Mouse (Mus musculus) lung, embryonic 16.5 days (tissue): Measurements from ENCODE around the gene Bace2. TPM values are rescaled to one million over a fixed set of nuclear protein-coding genes. Genes with fewer than 3 reads are reported as not detected.
A peak's percentile ranks its signal among the peaks of the same experiment; 100 is the strongest.

ENCODE experiments used
- ATAC-seq: fragments of 200-750 bp; cut with Nextera tagmentation; 2 replicates; pipeline ENCODE4 v1.8.0; 2017; ENCODE audit warnings: low read depth, mild to moderate bottlenecking, moderate library complexity
- H3K27ac ChIP-seq: fragments of 300-500 bp; sonication (generic); 2 replicates; pipeline ENCODE4 v1.5.1; 2014; ENCODE audit warnings: mild to moderate bottlenecking, control low read depth, low read length
- H3K27me3 ChIP-seq: fragments of 300-500 bp; sonication (generic); 2 replicates; pipeline ENCODE4 v1.6.1; 2014; ENCODE audit warnings: low read depth, low read length, mixed read lengths; ENCODE audit not compliant: control insufficient read depth, insufficient read depth
- H3K36me3 ChIP-seq: fragments of 300-500 bp; sonication (generic); 2 replicates; pipeline ENCODE4 v1.6.1; 2014; ENCODE audit warnings: low read length; ENCODE audit not compliant: control insufficient read depth, insufficient read depth
- H3K4me1 ChIP-seq: fragments of 300-500 bp; sonication (generic); replicated peaks from 2 replicates; pipeline ENCODE4 v1.6.1; 2014; ENCODE audit warnings: low read length, mixed read lengths; ENCODE audit not compliant: control insufficient read depth, insufficient read depth
- H3K4me2 ChIP-seq: fragments of 300-500 bp; sonication (generic); 2 replicates; pipeline ENCODE4 v1.6.1; 2014; ENCODE audit warnings: low read depth, low read length, control low read depth
- H3K4me3 ChIP-seq: fragments of 300-500 bp; sonication (generic); 2 replicates; pipeline ENCODE4 v1.5.1; 2014; ENCODE audit warnings: mild to moderate bottlenecking, low read length, control low read depth
- H3K9ac ChIP-seq: fragments of 300-500 bp; sonication (generic); 2 replicates; pipeline ENCODE4 v1.6.1; 2014; ENCODE audit warnings: low read length, control low read depth
- H3K9me3 ChIP-seq: fragments of 300-500 bp; sonication (generic); 2 replicates; pipeline ENCODE4 v1.6.1; 2016; ENCODE audit warnings: low read length; ENCODE audit not compliant: control insufficient read depth
- WGBS: fragments of 180-500 bp; shearing (Covaris S2); extraction: QIAGEN DNeasy Blood & Tissue Kit; methylation state at CpG from one replicate; pipeline ENCODE4 v1.1.7; 2014; 5-methylcytosine and 5-hydroxymethylcytosine counted together
- polyA plus RNA-seq: library from polyadenylated mRNA; unstranded; fragments of >200 nt; fragmentation: Nextera tagmentation; extraction: Ambion mirVana; gene quantifications from 2 replicates; pipeline ENCODE4 v1.2.1, GENCODE M21; 2015

The Bace2 gene
- 10.0 and 11.9 TPM in 2 replicates for polyA plus RNA-seq

DNA sequence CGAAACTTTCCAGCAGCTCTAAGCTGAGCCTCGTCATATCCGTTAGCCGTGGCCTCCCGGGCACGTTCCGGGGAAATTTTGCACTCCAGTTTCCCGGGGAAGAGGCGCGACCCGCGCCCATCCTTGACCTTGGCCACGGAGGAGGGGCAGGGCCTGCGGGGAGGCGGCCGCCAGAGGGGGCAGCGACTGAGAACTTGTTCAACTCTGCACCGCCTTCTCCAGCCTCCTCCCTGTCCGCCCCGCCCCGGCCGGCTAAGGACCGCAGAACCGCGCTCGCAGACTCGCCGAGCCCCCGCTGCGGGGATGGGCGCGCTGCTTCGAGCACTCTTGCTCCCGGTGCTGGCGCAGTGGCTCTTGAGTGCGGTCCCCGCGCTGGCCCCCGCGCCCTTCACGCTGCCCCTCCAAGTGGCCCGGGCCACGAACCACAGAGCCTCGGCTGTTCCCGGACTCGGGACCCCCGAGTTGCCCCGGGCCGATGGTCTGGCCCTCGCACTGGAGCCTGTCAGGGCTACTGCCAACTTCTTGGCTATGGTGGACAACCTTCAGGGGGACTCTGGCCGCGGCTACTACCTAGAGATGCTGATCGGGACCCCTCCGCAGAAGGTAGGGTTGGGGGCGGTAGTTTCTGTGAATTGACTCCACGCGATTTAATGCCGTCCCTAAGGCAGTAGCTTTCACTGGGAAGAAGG lies at the start of gene Bace2:
Bace2 (plus strand) TSS at position 244 of the 689 bp plus-strand sequence.
- no peaks in the 10 kb centered on the region for H3K36me3 ChIP-seq
- no peak within 1 kb of the TSS for H3K27ac ChIP-seq
- ATAC-seq: peak; percentile 94
- peak within 1 kb of the TSS; percentile 68 for H3K4me3 ChIP-seq
- peaks cover 5% of the 10 kb centered on the region for H3K4me1 ChIP-seq
- H3K9ac ChIP-seq: peak within 1 kb of the TSS; percentile 64
- H3K27me3 ChIP-seq: peaks cover 8% of the 10 kb centered on the region
- H3K4me2 ChIP-seq: peak within 1 kb of the TSS; percentile 100
- WGBS: under 1% methylated on average over 58 of the region's 58 CpGs
- H3K9me3 ChIP-seq: no peaks in the 10 kb centered on the region

DNA sequence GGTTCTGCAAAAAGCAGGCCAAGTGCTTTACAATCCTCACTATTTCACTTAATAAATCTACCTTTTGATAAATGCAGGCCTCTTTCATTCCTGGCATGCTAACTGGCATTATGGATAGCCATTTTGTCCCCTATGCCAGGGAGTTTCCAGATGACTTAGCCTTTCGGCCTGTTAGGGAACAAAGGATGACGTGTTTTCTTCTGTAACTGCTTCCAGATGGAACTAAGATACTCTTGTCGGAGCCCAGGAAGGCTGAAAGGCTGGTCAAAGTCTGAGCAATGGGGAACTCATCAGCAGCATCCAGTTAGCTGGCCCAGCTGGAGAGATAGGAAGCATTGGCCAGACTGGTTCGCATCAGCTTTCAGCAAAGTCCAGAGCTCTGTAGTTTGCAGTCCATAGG lies 48.9 kb upstream of the Bace2 start:
- Histone ChIP-seq H3K27me3 (no peaks in the 10 kb centered on the region), H3K36me3 (no peaks in the 10 kb centered on the region), H3K9me3 (no peaks in the 10 kb centered on the region), H3K4me1 (no peaks in the 10 kb centered on the region), H3K4me2 (no peak overlapping the region), H3K9ac (no peak overlapping the region), H3K4me3 (no peak overlapping the region), H3K27ac (no peak overlapping the region)
- ATAC-seq: no peak
- 73% methylated on average over 4 of the region's 4 CpGs for WGBS

DNA sequence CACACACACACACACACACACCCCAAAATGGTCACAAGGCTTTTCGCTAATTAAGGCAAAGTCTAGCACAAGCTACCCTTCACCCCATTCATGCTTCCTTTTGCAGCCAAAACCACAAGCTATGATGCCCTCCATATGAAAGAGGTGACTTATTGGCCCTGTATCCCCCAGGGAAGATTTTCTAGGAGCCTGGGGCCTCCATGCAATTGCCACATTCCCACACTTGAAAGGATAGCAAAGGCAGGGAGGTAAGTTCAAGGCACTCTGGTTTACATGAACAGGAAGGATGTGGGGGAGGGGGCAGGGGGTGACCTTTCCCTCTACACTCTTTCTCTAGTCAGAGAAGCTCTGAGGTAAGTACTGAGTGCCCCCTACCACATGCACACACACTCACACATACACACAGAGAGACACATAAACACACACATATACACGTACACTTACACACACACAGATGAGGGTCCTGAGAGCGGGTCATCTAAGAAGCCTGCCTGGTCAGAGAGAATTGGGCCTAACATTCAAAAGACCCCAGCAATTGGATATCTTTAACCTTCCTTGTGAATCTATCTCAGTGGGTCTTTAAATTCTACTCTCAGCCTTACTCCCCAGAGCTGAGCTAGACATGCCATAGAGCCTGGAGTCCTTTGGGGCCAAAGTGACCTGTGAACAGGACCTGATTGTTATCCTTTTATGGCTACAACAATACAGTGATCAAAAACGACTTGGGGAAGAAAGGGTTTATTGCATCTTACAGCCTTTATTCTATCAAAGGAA lies 46.6 kb upstream of the Bace2 start:
- WGBS: 56% methylated on average over 4 of the region's 4 CpGs
- ATAC-seq: peak; percentile 61

DNA sequence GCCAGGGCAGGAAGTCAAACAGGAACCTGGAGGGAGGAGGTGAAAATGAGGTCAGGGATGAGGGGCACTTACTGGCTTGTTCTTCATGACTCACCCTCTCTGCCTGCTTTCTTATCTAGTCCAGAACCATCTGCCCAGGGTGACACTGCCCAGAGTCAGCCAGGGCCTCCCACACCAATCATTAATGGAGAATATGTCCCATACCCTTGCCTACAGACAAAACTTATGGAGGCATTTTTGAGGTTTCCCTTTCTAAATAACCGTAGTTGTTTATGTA lies 46.0 kb upstream of the Bace2 start:
- Histone ChIP-seq H3K4me1 (no peaks in the 10 kb centered on the region), H3K9ac (no peak overlapping the region), H3K27me3 (no peaks in the 10 kb centered on the region), H3K4me3 (no peak overlapping the region), H3K4me2 (no peak overlapping the region), H3K9me3 (no peaks in the 10 kb centered on the region), H3K27ac (no peak overlapping the region), H3K36me3 (no peaks in the 10 kb centered on the region)
- WGBS: 41% methylated on average over 1 of the region's 1 CpGs
- ATAC-seq: peak; percentile 56

More for the DNA sequence above, 46.6 kb upstream of the Bace2 start:
- H3K9me3 ChIP-seq: no peaks in the 10 kb centered on the region
- H3K9ac ChIP-seq: no peak overlapping the region
- H3K4me3 ChIP-seq: no peak overlapping the region
- H3K27ac ChIP-seq: no peak overlapping the region
- no peaks in the 10 kb centered on the region for H3K36me3 ChIP-seq
- H3K27me3 ChIP-seq: no peaks in the 10 kb centered on the region
- no peak overlapping the region for H3K4me2 ChIP-seq
- no peaks in the 10 kb centered on the region for H3K4me1 ChIP-seq

DNA sequence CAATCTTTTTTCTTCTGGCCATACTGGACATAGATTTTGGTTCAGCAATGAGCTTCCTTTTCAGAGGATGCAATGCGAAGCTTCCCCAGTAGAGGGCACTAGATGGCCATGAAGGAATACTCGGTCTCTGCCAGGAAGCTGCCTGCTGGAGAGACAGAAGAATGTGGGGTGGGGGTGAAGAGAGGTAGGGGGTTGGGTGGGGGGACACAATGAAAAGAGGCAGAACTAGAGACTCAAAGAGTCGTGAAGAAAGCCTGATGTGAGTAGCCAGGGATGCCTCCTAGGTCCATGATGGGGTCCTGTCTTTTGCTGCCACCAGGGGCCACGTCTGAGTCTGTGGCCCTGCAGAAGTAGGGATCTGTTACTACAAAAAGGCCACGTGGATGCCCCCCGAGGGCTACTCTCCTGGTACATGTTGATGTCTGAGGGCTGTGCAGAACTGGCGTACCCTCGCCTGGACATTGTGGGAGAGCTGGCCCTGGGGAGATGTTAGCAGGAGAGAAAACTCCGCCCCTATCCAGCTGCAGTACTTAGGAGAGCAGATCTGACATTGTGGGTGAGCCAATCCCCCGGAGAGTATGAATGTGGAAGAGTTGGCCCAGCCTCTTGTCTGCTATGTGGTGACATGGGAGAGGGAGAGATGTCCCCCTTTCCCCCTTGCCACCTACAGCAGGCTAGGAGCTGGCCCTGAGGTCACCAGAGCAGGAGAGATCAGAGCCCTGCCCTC lies 43.4 kb upstream of the Bace2 start:
- Histone ChIP-seq H3K4me1 (no peaks in the 10 kb centered on the region), H3K9me3 (no peaks in the 10 kb centered on the region), H3K27me3 (no peaks in the 10 kb centered on the region), H3K36me3 (no peaks in the 10 kb centered on the region), H3K27ac (no peak overlapping the region), H3K9ac (no peak overlapping the region), H3K4me2 (no peak overlapping the region), H3K4me3 (no peak overlapping the region)
- whole genome bisulfite sequencing: 27% methylated on average over 10 of the region's 10 CpGs
- ATAC-seq: peak; percentile 43

DNA sequence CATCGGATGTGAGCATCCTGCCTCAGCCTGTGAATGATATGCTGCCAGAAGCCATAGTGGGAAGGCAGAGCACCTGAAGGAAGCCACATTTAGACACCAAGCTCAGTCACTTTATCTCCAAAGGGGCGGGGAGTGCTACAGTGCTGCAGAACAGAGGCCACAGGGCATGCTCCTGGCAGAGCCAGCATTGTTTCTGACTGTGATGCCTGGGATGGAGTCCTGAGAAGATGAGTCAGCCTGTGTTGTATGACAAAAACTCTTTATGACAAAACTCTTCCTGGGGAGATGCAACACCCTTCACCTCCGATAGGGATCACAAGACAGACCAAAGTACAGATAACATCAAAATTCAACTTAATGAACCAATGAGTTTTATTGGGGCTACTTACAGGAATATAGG lies 35.0 kb upstream of the Bace2 start:
- Histone ChIP-seq H3K4me3 (no peak overlapping the region), H3K9me3 (no peaks in the 10 kb centered on the region), H3K27ac (no peak overlapping the region), H3K9ac (no peak overlapping the region), H3K4me2 (no peak overlapping the region), H3K27me3 (no peaks in the 10 kb centered on the region), H3K36me3 (no peaks in the 10 kb centered on the region), H3K4me1 (no peaks in the 10 kb centered on the region)
- no peak for ATAC-seq
- WGBS: 70% methylated on average over 3 of the region's 3 CpGs

DNA sequence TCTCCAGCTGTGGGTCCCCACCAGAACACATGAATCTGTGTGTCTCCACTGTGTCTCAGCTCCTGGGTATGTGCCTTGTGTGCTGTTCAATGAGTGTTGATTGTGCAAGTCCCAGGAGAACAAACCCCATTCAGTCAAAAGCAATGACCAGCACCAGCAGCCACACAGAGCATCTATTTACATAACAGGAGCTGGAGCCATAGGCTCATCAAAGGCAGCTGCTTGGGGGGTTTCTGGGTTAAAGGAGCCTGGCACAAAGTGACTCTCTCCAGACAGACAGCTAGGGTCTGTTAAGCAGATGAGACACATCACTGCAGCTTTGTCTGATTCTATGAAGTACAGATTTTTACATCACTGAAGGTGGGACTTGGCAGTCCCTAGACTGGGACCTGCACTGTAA lies 33.9 kb upstream of the Bace2 start:
- no peaks in the 10 kb centered on the region for H3K27me3 ChIP-seq
- H3K36me3 ChIP-seq: no peaks in the 10 kb centered on the region

DNA sequence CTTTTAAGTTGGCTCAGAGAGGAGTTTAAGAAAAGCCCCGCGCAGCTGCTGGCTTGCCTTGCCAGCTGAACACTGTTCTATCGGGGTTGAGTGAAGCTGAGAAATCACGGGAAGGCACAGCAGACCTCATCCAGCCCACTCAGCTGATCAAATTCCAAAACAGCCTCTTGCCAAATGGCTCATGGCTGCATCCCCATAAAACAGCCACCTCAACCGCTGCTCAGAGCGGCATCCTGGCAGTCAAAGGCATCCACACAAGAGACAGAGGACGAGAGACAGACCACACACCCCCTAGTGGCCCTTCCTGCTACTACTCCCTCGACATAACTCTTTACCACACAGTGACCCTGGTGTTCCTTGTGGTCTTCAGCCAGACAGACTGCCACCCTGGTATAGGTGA lies 30.6 kb upstream of the Bace2 start:
- Histone ChIP-seq H3K27ac (no peak overlapping the region), H3K27me3 (no peaks in the 10 kb centered on the region), H3K4me2 (no peak overlapping the region), H3K4me1 (no peaks in the 10 kb centered on the region), H3K36me3 (no peaks in the 10 kb centered on the region), H3K4me3 (no peak overlapping the region), H3K9me3 (no peaks in the 10 kb centered on the region), H3K9ac (no peak overlapping the region)
- no peak for ATAC-seq
- 25% methylated on average over 8 of the region's 8 CpGs for WGBS

More for the DNA sequence above, 33.9 kb upstream of the Bace2 start:
- H3K4me3 ChIP-seq: no peak overlapping the region
- no peak overlapping the region for H3K4me2 ChIP-seq
- H3K4me1 ChIP-seq: no peaks in the 10 kb centered on the region
- no peaks in the 10 kb centered on the region for H3K9me3 ChIP-seq
- no peak overlapping the region for H3K9ac ChIP-seq
- no peak for ATAC-seq
- H3K27ac ChIP-seq: no peak overlapping the region

DNA sequence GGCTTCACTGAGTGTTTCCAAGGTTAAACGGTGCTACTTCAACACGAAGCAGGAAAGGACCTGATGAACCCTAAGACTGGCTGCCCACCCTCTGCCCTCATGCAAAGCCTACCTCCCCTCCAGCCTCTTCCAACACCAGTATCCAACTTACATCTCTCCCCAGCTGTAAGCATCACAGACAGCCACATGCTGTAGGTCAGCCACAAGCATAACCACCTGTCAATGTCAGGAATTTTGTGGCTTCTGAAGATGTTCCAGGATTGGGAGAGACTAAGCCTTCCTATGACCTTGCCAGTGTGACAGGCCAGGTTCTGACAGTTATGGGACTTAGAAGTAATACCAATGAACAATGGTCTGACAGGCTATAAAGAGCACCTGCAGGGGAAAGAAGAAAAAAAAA lies 27.9 kb upstream of the Bace2 start:
- WGBS: 73% methylated on average over 2 of the region's 2 CpGs
- H3K36me3 ChIP-seq: no peaks in the 10 kb centered on the region
- no peaks in the 10 kb centered on the region for H3K27me3 ChIP-seq
- H3K4me2 ChIP-seq: no peak overlapping the region
- no peak overlapping the region for H3K9ac ChIP-seq
- ATAC-seq: no peak
- no peaks in the 10 kb centered on the region for H3K4me1 ChIP-seq
- no peak overlapping the region for H3K27ac ChIP-seq
- H3K9me3 ChIP-seq: no peaks in the 10 kb centered on the region
- H3K4me3 ChIP-seq: no peak overlapping the region
